Mouse (Mus musculus) monocyte, adult 59 days (primary cell): Measurements from ENCODE around the gene Gcnt2. TPM values are rescaled to one million over a fixed set of nuclear protein-coding genes. Genes with fewer than 3 reads are reported as not detected.

Source experiments
- total RNA-seq, 2 experiments: library from RNA; stranded (reverse); gene quantifications; one replicate each; pipeline ENCODE4 v1.2.4; 2023

Gcnt2 gene
- 10 to 100 TPM; 63.7 to 70.9 TPM for total RNA-seq

DNA sequence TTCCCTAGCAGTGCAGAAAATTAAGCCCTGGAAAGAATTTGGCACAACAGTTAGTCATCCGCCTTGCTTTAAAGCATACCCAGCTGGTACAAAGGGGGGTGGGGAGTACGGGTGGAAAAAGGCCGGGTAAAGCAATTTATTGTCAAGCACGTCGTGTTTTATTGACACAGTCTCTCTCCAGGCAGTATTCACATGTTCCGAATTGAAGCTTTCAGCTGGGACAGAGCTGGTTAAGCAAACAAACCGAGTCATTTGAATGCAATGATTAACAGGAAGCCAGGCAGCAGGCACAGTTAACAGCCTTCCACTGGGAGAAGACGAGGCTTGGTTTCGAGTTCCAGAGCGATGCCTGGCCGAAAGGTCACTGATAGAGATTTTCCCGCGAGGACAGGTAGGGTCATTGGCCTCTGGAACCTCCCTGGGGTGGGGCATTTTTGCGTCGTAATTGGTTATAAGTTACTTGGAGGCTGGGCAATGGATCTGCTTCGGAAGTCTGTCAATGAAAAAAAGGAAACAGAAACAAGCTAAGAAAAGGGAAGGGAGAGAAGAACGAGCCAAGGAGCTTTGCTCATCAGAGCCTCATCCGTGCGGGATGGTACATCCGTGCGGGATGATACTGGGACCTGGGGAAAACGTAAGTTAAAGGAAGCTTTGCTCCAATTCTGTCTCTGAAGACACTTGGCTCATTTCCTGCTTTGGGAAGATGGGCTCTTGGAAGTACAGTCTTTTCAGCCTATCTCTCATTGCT is at the start of gene Gcnt2:
Gene Gcnt2, plus strand, starts transcription at position 103 of the 748 bp plus-strand sequence.

DNA sequence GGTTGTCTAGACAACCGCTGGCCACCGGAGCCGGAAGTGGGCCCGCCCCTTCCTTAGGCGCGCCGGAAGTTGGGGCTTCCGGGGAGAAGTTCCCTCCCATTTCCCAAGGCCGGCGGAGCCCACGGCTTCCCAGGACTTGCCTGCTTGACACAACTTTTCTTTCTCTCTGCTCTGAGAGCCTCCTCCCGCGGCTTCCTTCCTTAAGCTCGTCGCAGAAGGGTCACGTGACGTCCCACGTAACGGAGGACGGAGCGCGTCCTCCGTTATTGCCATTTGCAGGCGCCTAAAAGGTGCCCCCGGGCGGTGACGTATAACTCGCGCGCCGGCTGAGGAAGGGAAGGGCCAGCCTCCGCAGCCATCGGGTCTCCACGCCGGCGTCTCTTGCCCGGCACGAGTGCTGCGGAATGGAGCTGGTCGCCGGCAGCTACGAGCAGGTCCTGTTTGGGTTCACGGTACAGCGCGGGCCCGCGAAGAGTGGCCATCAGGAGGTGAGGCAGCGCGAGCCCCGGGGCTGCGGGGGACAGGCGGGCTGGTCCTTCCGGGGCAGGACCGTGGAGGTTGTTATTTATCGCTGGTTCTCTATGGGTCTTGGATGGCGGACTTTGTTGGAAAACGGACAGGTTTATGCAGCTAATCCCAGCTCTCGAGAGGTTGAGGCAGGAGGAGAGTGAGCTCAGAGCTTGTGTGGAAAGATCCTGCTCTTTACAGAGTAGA is 141.5 kb downstream of the Gcnt2 start, which contains the start of gene Pak1ip1:
Gene Pak1ip1, plus strand, starts transcription at position 98 of the 714 bp plus-strand sequence.

Other genes with a start within 250 kb of the Gcnt2 start
- under 1 TPM in 1 of 2 experiments, not detected in 1; 0.24 TPM for gene Tfap2a, start 121.4 kb upstream of the Gcnt2 start, total RNA-seq
- 10 to 100 TPM; 78.0 to 79.2 TPM for gene Pak1ip1, start 141.3 kb downstream of the Gcnt2 start, total RNA-seq
- 100 to 1,000 TPM; 134 to 137 TPM for gene Tmem14c, start 156.5 kb downstream of the Gcnt2 start, total RNA-seq
- gene Mak, start 220.0 kb downstream of the Gcnt2 start, total RNA-seq, result not detected